Mouse (Mus musculus): ENCODE results near the gene A26c2. TPM values are rescaled to one million over a fixed set of nuclear protein-coding genes. Genes with fewer than 3 reads are reported as not detected.

The A26c2 gene
- not detected for total RNA-seq (2022)

- no peak for DNase-seq (ENCODE audit: low spot score)
These were observed at the start of gene A26c2 for GRCm38 (mm10) chr7:62823573-62823972. Gene A26c2 (minus strand): TSS chr7:62823673.

GRCm38 (mm10) chr7:62851471-62851870 is 28.0 kb upstream of the A26c2 start:
- no peak for DNase-seq (ENCODE audit: low spot score)

Measured in heart, adult 8-10 months (tissue).